Mouse (Mus musculus) megakaryocyte-erythroid progenitor cell, adult 5-6 weeks (primary cell): ENCODE measurements around the gene Hsdl2. TPM values are rescaled to one million over a fixed set of nuclear protein-coding genes. Genes with fewer than 3 reads are reported as not detected.
A peak's percentile ranks its signal among the peaks of the same experiment; 100 is the strongest.
"Not testable (repeated sequence)": the region's sequence is repeated elsewhere in the genome, so short reads cannot be mapped to it uniquely, and the experiment has no call there.

ENCODE experiments used
- ATAC-seq: replicated peaks from 2 replicates; pipeline ENCODE4 v1.8.0; 2016; ENCODE audit warnings: mild to moderate bottlenecking, inconsistent platforms; ENCODE audit not compliant: severe bottlenecking, poor library complexity, low FRiP score, low TSS enrichment
- total RNA-seq, 2 experiments: library from RNA; stranded (forward) in 1 of 2; stranded (reverse) in 1 of 2; fragments of 200-1000, 215-1000 nt in 1 of 2; fragments of >200 nt in 1 of 2; fragmentation: Nextera tagmentation in 1 of 2; gene quantifications; 2 replicates each; pipeline ENCODE4 v1.2.3; 2014 to 2017

Hsdl2 gene
- total RNA-seq (2014; fragmentation: Nextera tagmentation) (28.3 and 35.5 TPM in 2 replicates), total RNA-seq (2017) (48.3 and 54.6 TPM in 2 replicates)

DNA sequence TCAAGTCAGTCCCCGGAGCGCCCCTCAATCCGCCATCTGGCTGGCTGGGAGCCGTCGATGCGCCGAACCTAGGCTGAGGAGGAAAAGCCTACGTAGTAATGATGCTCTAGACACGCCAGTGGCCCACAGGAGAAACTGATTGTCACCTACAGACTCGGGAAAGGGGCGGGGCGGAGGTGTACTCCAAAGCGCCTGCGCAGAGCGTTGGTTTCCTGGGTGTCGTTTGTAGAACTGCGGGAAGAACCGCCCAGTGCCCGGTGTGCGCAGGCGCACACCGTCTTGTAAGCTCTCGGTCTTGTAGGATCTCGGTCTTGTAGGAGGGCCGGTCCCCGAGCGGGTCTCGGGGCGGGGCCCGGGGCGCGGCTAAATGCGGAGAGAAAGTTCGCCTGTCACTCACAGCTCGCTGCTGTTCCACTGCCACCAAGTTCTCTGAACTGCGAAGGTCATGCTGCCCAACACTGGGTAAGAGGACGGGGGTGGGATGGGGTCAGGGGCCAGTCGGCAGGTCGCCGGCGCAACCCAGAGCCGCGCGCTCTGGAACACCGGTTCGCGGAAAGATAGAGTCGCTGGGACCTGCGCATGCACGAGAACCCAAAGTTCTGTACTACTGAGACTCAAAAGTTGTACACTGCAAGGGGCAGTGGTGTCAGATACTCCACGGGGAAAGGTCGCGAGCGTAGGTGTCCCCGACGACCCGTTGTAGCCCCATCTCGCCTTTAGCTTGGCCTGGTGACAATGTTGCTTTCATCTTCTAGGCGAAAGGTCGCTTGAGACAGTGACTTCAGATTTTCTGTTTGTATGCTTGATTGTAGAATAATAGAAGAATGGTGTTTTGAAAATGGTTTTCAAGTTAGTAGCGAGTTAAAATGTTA lies at the start of gene Hsdl2:
TSS of gene Hsdl2 (plus strand) at position 250 of the 872 bp plus-strand sequence.
- peak; percentile 97 for ATAC-seq

DNA sequence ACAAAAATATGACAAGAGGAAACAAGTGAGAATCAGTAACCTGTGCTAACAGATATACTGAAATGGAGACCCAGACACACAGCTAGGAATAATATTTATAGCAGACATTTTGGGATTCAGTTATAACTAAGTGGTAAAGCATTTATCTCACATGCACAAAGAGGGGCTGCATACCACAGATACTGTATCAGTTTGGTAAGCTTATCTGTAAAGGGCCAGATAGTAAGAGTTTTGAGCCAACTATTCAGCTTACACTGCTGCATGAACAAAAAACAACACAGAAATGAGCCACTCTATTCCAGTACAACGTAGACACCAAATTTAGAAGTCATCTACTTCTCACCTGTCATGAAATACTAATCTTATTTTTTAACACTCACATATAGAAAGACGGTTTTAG lies 48.1 kb upstream of the Hsdl2 start:
- peak; percentile 85 for ATAC-seq

DNA sequence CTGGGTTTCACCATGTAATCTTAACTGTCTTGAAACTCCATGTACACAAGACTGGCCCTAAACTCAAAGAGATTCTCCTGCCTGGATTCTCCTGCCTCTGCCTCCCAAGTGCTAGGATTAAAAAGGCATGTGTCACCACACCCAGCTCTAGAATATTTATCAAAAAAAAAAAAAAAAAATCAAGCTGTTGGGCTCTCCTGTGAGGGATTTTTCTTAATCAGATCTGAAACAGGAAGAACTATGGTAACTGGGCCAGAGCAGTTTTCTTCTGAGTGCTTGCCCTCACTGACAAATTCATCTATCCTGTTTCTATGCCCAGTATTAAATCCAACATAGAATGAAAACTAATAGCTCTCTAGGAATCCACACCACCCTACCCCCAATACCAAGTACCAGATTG lies 45.7 kb upstream of the Hsdl2 start:
- no peak for ATAC-seq

DNA sequence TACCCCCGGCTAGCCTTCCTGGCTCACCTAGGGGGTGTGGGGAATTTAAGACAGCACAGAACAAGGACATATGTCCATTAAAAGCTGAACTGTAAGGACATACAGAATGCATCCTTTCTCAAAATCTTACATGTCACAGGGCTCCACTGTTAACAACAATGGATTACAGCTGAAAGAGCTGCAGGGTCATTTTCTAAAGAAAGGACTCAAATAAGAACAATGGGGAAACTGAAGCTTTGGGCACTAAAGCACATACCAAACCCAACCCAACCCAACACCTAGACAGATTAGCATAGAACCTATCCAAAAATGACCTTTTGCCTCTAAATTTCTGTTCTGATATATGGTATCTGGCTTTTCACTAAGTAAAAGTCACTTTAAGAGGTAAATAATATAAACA lies 45.1 kb upstream of the Hsdl2 start:
- no peak for ATAC-seq

DNA sequence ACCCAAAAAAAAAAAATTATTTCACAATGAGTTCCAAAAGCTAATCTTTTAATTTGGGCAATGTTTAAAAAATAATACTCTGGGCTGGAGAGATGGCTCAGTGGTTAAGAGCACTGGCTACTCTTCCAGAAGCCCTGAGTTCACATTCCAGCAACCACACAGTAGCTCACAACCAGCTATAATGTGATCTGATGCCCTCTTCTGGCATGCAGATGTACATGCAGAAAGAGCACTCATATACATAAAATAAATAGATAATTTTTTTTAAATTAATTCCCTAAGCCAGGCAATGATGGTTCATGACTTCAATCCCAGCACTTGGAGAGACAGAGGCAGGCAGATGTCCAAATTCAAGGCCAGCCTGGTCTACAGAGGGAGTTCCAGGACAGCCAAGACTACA lies 38.4 kb upstream of the Hsdl2 start:
- ATAC-seq = no peak

DNA sequence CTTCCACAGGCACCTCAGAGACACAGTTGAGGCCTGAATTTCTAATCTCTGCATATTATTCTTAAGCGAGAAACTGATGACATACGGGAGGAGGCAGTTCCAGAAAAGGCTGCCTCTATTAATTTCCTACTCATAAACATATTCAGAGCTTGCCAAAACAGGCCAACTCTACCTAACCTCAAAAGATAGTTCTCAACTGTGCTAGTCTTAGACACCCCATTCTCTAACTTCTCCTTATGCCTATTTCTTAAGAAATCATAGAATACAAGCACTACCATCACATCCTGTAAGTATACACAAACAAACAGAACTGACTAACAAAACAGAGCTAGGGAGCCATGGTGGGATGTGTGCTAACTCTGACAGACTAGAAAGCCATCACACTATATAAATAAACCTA lies 36.7 kb upstream of the Hsdl2 start:
- ATAC-seq = no peak

DNA sequence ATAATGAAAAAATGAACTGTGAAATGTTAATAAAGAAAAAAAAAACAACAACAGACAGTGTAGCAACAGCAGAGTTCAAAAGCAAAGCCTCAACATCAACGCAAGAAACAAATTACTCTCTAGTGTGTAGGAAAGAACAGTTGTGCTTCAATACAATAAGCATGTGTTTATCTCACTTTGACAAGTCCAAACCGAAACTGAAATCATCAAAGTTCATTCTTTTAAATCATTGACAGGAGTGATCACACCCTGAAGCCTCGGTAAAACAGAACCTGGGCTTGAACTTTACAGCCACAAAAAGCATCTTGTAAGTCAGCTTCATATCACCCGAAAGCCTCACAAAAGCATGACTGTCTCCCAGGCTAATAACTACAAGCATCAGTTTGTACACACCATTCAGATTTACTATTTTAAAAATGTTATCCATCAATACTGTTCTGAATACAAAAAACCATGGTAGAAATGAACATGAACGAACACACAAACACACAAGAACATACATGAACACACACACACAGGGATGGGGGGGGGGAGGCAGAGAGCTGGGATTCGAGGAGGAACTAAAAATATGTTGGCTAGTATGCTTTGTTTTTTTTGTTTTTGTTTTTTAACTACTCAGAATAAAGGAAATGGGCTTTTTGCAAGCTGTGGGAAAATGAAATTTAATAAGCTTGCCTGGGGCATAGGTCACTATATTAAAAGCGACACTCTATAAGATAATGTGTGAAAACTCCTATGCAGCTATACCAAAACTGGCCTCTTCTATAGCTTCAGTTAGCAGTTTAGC lies 34.9 kb upstream of the Hsdl2 start:
- ATAC-seq = 0 out of 2 replicates have a peak, but pooled peaks have one; percentile 32

DNA sequence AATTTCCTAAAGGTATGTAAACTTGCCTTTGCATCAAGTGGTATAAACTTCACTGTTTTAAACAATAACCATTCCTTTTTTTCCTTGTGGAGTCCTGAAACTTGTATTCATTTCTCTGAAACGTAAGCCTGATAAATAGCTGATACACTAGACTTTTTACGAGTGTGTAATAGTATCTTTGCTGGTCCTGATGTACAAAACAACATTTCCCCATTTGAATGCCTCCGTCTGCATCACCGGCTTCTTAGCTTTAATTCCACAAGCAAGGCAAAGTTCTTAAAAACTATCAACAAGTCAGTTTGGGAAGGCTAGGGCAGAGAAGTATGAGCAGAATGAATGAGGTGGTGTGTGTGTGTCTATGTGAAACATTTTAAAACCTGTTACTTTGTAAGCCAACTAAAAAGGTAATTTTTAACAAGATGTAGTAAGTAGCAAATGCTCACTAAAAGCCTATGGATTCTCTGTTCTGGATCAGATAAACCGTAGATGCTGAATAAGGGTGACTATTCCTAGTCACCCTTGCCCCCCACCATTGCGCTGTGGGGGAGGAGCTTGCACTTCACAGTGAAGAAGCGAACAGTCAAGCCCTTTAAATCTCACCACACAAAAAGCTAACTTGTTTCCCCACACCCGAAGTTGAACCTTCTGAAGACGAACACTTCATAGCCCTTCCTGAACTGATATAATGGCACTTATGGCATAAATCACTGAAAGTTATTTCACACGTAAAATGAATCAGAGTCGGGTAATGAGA lies 34.0 kb upstream of the Hsdl2 start:
- ATAC-seq = peak; percentile 41; the same call in 1 of the 2 replicates

DNA sequence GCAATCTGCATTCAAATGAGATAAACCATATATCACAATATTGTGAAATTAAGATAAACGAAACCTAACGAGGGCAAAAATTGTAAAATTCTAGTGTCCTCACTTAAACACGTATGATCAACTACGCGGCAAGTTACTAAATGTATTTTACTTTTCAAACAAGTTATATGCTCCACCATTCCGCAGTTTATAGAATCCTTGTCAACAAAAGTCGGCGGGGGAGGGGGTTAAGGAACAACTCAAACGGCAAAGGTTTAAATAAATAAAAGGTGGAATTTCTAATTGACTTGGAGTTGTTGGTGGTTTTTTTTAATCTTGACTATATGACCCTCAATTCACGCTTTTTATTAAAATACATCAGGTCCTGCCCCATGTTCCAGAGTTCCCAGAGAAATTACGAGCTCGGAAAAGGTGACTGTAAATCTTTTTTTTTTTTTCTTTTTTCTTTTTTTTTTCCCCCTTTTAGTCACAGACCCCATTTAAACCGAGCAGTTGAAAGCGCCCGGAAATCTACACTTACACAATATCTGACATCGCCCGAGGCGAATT lies 33.3 kb upstream of the Hsdl2 start:
- no peak for ATAC-seq

DNA sequence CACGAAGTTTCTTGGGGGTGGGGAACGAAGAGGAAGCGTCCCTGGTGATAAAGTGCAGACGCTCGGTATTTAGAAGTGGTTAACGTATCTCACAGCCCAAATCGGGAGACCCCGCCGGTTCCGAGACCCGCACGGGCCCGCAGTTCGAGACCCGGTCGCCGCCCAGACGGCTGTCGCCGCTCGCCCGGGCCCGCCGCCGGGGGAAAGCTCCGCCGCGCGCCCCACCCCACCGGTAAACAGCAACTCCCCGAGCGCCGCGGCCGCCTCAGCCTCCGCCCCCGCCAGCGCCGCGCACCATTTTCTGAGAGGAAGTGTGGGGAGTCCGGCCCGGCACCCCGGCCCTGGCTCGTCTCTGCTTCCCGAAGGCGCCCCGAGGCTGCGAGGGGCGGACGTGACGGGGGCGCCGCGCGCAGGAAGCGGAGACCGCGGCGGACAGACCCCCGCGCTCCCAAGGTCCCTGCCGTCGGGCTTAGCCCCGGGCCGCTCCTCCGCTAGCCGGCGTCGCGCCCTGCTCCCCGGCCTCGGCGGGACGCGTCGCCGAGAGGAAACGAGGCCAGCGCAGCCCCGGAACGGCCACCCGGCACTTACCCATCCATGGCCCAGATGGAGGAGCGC lies 32.7 kb upstream of the Hsdl2 start:
- 0 out of 2 replicates have a peak, but pooled peaks have one; percentile 23 for ATAC-seq

DNA sequence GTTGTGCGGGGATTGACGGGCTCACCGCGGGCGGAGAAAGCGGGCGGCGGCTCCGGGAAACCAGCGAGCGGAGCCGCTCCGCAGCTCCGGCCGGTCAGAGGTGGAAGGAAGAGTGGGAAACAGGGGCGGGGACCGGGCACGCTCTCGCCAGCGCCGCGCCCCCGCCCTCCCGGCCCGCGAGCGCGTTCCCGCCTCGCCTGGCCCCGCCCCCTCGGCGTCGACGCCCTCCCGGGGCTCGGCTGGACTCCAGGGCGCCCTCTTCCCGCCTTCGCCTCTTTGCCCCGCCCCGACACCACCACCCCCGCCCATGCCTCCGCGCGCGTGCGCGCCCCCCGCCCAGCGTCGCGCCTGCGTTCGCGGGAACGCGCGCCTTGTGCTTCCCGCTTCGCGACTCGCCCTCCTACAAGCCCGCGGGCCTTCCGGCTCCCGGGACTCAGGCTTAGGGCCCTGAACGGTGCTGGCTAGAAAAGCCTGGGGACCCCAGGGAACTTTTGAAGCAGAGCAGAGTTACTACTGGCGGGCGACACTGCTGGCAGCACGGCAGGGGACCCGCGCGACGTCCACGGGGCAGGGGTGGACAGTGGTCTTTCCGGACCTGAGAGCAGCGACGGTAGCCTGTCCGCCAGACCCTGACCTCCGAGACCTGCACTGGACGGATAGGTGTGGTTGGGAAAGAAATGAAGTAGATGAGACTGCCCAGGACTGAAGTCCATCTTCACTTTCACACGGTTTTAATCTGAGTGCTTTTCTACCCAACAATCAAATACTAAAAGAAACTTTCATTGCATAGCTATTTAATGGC lies 32.0 kb upstream of the Hsdl2 start, which contains the start of gene Ptbp3:
TSS of gene Ptbp3 (minus strand) at position 190 of the 802 bp plus-strand sequence.
- ATAC-seq = peak; percentile 52

DNA sequence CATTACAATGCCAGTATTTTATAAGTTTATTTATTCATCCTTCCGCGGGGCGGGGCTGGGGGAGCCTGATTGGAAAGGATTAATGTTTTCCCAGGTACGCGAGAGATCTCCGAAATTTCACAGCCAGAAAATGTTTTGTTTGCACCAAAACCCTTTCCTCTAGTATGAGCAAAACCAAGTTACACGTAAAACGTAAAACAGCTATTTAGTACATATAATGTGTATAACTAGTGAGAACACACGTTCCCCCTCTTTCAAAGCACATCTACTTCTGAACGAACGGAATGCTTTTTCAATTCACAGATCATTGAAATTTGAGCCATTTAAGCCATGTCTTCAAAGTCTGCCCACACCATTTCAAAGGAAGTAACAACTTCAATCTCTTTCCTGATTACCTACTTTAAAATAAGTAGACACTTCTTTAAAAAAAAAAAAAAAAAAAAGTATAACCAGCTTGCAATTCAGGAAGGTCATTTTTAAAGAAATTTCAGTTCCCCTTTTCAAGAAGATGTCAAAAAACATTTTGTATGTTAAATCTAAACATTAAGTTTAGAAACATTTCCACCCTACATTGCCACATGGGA lies 31.3 kb upstream of the Hsdl2 start:
- no peak for ATAC-seq

DNA sequence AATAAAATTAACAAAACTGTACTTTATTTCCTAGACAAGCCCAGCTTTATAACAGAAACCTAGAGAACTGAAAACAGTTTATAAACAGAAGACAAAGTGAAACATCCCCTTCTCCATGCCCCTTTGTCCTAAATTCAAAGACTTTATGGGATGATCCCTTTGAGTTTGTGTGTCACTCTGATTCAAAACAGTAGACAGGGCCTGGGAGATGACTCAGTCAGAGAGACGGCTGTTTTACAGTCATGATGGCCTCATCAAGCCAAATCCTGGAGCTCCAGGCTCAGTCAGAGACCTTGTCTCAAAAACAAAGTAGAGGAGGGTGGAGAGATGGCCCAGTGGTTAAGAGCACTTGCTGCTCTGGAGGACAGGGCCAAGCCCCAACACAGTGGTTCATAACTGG lies 29.5 kb upstream of the Hsdl2 start:
- no peak for ATAC-seq

DNA sequence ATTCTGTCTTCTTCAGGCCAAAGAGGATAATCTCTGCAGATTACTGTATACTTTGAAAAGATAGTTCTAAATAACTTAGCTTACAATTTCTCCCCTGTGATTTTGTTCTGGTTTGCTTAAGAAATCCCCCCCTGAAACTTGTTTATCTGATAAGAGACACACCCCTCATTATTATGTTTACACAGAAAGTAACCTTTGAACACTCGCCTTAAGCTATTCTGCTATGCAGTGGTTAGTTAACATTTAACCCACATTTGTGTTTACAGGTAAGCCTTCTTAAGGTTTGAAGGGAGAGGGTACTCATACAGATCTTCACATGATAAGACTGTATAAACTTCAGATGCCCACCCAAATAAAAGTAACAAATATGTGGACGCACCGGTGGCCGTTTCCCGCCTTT lies 28.5 kb upstream of the Hsdl2 start:
- no peak for ATAC-seq

DNA sequence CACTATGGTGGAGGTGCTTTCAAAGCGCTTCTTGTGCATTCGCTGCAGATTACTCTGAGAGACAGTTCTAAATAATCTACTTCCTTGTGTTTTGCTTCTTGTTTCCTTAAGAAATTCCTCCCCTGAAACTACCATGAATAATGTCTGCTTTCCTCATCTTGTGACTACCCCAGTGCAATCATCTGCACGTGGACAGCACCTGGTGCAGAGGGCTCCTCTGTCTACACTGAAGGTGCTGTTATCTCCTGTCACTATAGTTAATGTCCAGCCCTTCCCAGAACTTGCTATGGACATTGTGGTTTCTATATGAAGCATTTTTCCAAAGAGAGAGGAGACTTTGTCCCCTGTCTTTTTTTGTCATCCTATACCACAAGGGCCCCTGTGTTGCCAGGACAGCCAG lies 27.8 kb upstream of the Hsdl2 start:
- no peak for ATAC-seq

DNA sequence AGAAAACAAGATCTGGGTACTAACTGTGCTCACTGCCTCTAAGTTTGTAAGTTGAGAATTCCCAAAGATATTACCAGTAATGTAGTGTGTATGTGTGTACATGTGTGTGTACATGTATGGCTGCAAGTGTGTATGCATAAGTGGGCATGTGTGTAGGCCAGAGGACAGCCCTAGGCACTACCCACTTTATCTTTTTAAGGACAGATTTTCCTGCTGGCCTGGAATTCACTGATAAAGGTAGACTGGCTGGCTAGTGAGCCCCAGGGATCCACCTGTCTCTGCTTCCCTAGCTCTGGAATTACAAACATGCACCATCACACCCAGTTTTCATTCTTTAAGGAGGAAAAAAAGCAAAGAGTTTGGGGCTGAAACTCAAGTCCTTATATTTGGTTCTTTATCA lies 26.2 kb upstream of the Hsdl2 start:
- peak; percentile 59; the same call in 1 of the 2 replicates for ATAC-seq

DNA sequence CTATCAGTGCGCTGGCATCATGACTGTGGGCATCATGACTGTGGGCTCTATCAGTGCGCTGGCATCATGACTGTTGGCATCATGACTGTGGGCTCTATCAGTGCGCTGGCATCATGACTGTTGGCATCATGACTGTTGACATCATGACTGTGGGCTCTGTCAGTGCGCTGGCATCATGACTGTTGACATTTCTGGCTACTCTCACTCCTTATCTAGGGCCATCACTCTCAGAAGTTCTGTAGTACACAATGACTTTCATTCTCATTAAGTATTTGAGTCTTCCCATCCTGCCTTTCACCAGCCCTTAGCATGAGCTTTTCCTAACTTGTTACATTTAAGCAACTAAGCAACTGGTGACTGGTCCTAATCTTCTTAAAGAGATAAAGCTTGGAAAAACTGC lies 24.0 kb upstream of the Hsdl2 start:
- ATAC-seq = not testable (repeated sequence)
